Mouse (Mus musculus): ENCODE measurements around the gene Astl.

DNA sequence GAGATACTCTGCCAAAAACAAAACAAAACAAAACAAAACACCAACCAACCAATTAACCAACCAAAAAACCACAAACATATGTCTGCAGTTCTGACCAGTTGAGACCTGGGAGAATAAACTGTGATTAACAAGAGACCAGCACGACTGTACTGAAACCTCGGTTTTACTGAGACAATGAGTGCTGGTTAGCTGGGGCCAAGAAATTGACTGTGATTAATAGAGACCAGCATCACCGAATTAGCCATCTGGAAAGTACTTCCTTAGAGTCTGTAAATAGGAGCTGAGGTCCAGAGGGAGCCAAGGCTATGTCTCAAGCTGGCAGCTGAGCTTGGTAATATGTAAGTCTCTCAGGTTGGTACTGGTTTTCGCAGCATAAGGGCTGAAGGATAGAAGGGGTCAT is 52.4 kb downstream of the Astl start:
- TF ChIP-seq CTCF (IDR thresholded peaks at IDR 0.05) (no peak), EP300 (IDR thresholded peaks at IDR 0.05) (no peak)
